Mouse (Mus musculus) right cerebral cortex, postnatal 14 days (tissue): ENCODE measurements around the gene Oprm1.
A peak's percentile ranks its signal among the peaks of the same experiment; 100 is the strongest.

Experiments used
- DNase-seq: peaks from one replicate; pipeline ENCODE4 v3.0.0; 2022

The Oprm1 gene

DNA sequence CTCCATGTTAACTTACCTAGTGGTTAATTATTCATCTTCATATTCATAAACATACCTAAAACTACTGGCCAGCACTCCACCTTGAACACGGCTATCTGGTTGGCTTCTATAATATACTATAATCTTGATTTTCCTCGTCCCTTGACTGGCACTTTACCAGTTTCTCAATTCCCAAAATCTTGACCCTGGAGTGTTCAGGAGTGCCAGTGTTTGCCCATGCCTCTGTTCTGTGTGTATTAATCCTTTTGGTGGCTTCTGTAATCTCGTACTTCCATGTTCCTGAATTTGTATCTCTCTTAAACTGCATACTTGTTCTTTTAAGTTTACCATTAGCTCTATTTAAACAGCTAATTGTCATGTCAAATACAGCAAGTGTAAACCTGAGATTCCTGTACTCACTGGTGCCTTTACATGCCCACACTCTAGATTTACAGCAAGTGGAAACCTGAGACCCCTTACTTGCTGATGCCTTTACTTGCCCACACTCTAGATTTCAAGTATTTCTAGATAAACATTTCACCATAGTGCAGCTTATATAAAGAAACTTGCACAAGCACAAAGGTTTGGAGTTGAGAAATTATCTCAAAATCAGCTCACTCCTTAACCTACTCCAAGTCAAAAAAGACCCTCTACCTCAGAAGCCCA lies 138.5 kb downstream of the Oprm1 start:
- no peak for DNase-seq

DNA sequence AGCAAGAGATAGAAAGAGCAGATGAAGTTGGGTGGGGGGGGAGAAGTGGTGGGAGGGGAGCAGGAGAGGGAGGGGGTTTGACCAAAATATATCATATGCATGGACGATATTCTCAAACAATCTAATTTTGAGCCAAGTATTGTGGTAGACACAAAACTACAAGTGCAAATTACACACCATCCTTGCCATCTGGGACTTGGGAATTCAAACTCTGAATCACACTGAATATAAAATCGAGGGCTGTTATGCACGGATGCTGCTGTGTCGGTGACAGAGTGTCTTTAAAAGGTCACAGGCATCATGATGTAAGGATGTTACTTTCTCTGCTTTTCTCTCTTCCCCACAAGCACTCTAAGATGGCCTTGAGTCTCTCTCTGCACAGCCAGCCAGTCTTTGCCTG lies 141.8 kb downstream of the Oprm1 start:
- DNase-seq = no peak

DNA sequence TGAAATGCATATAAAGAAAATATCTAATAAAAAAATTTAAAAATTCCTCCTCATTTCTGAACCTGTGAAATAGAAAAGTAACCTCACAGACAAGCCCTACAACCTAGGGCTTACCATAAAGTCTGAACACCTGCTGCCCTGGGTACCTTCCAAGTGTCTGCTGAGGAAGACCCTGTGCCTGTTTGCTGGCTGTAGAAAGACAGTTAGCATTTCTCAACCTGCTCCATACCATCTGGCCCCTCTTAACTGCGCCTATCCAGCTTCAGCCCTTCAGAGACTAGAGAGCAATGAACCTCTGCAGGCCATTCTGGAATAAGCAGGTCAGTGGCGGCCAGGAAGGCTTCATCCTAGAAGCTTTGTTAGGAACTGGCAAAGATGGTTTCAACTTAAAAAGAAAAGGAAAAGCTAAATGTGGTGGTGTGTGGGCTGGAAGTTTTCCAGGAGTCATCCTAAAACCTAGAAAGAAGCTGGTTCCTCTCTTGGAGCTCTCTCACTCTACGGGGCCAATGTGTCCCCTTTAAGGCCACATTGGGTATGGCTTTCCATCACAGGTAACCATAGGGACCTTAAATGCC lies 143.6 kb downstream of the Oprm1 start:
- no peak for DNase-seq

DNA sequence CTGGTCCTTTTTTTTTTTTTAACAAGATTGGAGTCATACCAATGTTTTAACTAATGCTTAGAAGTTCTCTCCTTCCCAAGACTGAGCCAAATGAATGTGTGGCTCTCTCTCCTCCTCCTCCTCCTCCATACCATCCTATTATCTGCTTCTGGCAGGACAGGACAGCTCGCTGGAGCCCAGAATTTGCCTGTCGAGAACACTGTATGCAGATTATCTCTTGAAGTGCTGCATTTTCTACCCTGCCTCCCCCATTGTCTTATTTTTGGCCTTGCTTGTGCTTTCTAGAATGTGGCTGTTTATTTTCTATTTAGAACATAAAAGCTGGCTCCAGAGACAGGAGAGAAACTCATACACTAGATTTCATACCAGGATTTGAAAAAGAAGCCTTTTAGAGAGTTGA lies 151.5 kb downstream of the Oprm1 start:
- DNase-seq = no peak

DNA sequence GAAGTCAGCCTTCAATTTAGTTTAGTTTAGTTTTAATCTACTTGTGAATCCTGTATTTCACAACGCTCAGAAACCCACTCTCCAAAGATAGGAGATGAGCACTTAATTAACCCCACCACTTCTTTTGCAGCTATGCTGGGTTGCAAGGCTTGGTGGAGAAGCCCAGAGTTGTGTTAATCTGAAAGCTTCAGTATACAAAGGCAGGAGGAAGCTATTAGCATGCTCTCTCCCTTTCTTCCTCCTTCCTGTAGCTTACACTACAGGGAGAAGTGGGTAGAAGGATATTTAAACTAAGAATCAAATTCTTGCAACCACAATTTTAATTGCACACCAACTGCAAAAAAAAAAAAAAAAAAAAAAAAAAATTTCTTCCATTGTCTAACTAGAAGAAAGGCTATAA lies 157.7 kb downstream of the Oprm1 start:
- no peak for DNase-seq

DNA sequence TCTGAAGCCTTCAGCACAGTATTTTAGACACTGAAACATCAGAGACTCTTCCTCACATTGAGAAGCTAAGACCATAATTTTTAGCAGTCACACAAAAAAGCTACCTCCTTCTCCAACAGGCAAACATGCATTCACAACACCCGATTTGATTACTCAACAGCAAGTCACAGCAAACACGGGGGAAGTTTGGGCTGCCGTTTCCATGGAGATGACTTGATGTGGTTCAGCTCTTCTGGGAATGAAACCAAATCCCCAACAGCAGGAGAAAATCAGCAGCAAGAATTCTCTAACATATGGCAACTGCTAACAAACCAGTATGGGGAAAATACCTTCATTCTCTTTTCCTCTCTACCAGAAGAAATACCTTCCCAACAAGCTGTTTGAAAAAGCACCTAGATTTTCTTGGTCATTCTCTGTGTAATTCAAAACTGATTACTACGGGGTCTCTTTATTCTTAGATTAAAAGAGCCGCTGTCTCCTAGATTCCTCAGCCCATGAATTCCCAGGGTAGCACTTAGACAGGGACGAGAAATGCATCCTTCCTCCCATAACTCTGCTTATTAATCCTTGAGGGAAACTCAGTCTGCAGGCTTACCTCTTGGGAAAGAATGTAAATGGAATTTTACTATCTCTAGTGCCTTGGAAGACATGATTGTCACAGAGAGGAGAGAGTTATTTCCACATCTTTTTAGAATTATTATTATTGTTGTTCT lies 158.4 kb downstream of the Oprm1 start:
- DNase-seq = peak; percentile 49

DNA sequence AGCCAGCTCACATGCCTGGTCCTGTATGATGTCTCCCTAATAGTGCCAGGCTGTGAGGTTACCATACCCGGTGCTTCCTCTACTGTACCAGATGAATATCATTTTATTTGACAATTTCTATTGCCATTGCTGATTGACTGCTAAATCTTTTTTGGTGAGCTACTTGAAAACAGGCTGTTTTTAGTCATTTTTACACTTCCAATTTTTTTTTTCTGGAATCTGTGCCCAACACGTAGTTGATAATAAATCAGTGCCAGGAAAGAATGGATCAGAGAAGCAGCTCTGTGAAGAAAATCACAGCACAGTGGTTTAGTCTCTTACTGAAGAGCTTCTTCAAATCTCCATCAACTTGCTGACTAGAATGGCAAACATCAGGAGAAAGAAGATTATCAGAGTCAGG lies 168.4 kb downstream of the Oprm1 start:
- no peak for DNase-seq

DNA sequence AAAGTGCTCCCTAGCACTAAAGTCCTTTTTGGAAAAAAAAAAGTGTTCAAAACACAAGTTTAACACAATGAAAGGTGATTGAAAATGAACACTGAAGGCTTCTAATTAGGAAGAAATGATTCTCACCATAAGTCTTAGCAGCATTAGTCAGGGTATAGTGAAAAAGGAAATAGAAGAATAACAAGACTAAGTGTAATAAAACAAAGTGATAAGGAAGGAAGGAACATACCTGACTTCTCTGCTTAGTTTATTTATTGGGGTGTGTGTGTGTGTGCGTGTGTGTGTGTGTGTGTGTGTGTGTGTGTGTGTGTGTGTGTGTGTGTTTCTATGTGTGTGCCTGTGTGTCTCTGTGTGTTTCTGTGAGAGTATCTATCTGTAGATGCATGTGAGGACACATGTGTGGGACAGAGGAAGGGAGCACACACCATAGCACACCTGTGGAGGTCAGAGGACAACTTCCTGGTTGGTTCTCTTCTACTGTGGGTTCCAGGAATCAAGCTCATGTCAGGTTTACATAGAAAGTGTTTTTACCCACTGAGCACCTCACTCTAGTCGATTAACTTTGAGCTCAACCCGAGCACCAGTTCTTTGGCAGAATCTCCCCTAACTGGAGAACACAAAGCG lies 169.4 kb downstream of the Oprm1 start:
- no peak for DNase-seq

DNA sequence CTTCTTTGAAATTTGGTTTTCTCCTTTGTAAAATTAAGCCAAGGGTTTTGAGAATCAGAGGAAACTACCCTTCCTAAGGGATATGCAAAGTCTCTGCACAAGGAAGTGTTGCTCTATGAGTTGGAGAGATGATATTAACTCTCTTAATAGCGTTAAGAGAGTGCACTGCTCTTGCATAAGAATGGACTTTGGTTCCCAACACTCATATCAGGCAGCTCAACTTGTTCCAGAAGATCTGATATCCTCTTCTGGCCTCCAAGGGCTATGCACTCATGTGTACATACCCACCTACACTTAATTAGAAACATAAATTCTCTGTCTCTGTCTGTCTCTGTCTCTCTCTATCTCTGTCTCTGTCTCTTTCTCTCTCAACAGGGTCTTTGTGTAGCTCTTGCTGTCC lies 170.6 kb downstream of the Oprm1 start:
- DNase-seq = no peak

DNA sequence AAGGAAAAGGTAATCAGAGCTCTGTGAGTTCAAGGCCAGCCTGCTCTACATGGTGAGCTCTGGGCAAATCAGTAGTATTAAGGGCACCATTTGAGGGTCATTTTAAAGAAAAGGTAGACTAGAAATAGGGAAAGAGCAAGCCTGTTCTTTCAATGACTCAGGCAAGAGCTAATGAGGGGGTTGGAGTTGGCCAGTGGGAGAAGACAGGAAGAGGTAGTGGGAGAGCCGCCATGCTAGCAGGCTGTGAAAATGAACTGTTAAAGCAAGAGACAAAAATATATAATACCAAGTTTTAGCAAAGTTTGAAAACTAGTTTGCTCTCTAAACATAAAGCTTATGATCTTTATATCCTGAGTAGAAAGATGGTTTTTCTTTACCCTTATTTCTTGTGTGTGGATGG lies 172.1 kb downstream of the Oprm1 start:
- DNase-seq = no peak

DNA sequence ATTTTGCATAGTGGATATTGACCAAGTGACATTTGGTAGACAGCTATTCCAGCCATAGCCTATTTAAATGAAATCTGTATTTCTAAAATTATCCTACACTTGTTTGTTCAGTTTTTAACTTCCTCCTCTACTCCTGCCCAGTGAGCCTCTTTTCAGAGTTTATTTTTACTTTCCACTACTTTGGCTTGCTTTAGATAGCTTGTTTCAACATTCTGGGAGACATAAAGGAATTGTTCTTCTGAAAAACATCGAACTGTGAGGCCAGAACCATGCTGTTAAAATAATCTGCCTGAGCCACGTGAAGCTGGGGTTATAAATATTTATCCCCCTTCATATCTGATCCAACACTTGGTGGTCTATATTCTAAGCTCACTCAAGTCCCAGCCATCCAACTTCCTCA lies 172.6 kb downstream of the Oprm1 start:
- DNase-seq = no peak

DNA sequence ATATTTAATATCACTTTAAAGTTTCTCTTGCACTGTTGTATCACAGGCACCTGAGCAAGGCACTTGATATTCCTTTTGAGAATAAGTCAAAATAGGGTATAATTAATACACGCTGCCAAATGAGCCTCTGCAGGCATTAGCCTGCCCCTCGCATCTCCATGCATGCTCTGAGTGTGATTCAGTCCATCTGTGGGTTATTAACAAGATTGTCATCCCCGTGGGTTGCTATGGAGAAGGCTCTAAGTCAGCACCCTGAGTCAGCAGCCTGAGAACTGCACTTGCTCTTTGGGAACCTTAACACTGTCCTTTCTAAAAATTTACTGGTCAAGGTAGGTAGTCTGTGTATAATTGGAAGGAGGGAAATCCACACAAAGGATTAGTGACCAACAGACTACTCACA lies 176.5 kb downstream of the Oprm1 start:
- no peak for DNase-seq

DNA sequence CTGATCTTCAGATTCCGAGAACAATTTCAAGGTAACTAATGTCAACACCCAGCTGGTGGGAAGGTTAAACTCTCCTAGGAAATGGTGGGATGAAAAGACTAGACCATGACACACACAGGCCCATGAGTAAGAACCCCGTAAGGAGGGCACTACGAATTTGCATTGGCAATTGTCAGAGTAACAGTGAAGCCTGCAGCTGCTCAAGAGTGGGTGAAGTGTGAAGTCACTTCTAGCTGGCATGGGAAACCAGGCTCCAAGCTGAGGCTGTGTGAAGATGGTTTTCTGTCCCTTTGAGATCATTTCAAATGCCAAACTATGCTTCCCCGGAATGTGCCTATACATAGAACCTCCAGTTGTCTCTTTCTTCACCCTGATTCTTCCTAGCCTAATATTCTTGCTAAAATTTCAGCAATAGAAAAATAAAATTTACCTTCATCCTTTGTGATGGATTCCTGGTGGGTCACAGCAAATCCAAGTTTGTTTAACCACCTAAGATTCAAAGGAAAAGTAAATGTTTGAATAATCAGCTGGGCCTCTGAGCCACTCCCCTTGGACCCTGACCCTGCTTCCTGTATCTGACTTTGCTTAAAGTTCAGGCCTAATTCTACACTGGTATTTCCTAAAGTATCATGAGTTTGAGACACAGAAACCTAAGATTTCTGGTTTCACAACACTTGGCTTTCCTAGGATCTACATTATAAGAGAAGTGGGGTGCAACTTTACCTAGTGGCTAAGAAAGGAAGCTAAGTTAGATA lies 178.5 kb downstream of the Oprm1 start:
- peak; percentile 18 for DNase-seq

DNA sequence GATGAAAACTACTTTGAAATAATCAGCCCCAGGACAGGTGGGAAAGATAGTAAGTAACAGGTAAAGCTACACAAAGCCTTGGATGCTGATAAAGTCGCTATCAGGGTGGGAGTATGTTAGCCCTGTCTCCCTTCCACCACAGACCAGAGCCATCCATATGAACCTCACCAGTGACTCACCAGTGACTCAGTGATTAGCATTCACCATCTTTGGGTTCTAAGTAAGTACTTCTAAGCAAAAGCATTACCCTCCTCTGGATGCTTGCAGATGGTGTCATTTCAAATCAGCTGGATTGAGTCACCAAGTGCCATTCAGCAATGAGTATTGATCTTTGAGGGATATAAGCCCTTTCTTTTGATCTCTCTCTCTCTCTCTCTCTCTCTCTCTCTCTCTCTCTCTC lies 194.8 kb downstream of the Oprm1 start:
- no peak for DNase-seq

DNA sequence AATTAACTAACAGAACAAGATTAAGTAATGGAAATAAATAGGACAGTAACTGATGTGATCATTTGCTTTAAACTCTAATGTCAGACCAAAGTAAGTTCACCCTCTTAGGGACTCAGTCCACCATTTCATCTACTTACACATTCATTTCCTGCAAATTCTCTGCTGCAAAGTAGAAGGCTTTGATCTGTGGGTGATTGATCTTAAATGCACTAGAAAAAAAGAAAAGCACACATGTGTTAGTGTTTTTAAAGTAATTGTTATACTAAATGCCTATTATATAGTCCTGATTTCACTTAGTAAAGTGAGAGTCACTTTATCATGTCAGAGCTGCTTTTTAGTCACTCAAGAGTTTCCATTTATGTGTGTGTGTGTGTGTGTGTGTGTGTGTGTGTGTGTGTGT lies 196.2 kb downstream of the Oprm1 start:
- no peak for DNase-seq

DNA sequence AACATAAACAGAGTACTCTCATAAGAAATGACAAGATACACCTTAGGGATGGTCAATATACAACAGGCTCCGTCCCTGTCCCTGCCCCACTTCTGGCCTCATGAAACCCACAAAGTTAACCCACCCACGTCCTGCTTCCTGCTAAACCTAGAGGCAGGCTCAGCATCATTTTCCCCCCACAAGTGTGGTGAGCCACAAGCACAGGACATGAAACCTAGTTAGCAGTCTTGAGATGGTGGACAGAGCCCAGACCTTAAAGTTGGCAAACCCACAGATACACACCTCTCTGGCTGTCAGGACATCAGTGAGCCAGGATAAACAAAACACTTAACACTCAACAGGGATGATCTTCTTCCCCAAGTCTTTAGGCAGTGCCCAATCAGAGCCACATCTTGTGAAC lies 198.1 kb downstream of the Oprm1 start:
- no peak for DNase-seq

DNA sequence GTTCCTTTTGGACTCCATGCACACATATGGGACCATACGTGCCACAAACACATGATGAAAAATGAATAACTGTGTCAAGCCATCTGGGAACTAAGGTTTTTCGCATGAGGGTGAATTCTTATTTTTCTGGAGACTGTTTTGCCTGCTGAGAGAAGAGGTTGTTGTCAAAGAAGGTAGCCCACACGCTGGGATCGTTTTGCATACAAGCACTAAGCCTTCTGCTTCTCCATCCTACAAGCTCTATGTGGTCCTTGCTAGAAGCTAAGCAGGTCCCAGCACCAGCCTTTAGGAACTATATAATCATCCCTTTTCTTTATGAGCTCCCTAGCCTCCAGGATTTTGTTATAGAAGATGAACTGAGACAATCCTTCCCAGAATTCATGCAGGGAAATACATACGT lies 200.5 kb downstream of the Oprm1 start:
- no peak for DNase-seq

DNA sequence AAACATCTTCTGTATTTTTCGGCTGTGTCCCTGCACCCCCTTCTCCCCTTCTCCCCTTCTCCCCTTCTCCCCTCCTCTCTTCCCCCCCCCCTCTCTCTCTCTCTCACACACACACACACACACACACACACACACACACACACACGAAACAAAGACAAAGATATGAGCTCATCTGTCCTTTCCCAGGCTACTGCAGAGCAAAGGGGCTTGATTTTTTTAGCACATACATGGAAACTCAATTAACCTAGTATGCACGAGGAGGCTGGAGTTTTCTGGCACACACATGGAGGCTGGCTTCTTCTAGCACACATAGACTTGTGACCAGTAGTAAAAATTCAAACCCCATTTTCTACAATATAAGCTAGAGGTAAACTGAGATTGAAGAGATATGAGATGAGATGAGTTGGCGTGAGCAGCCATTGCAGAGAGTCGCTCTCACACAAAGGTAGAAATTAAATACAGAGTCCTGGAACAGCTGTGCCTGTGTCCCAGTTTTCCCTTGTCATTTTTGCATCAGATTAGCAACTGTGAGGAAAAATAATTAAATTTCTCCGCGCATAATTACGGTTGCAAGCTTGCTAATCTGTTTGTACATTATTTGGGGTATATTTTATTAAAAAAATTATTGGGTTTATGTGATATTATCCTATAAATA lies 209.4 kb downstream of the Oprm1 start:
- DNase-seq = no peak

DNA sequence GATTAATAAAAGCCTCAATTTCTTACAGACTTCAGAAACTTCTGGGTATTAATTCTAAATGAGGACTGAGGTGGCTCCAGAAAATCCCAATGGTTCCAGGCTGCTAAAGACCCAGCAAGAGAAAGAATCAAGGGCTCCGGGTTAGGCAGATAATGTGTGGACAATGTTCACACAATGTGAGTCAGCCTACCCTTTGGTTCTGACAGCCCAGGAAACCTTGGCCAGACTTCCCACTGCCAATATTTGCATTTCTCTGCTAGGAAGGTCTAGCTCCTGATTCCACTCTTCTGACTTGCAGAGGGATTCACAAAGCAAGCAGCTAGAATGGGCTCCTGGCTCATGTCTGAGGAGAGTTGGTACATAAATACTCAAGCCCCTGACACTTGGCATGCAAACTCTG lies 210.0 kb downstream of the Oprm1 start:
- DNase-seq = no peak

DNA sequence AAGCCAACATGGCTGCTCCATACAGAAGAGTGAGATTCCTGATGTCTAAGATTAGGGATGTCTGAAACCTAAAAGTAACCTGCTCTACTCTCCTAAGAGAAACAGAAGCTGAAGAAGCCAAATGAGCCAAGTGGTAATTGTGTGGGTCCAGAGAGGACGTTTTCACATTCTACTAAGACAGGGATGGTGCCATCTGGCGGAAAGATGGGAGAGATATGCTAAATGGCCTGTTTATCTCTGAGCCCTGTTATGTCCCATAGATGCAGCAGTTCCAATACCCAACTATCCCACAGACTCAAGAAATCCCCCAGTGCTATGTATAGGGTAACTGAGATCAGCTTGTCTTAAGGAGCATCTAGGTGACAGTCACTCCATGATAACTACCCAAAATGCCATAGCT lies 219.5 kb downstream of the Oprm1 start:
- DNase-seq = peak; percentile 12

DNA sequence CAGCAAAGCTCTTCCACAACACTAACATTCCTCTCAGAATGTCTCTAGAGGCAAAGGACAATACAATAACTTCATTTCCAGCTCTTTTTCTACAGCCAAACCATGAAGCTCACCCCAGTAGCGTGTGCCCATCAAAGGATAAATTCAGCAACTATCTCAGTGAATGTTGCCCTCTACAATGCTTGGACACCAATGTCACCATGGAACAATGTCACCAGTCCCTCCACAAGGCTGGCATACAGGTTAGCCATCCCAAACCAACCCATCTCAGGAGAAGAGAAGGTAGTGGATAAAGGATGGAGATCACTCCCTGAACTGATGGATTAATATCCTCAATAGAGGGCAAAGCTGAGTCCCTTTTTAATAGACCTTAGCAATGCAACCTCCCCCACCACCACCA lies 220.4 kb downstream of the Oprm1 start:
- DNase-seq = no peak

DNA sequence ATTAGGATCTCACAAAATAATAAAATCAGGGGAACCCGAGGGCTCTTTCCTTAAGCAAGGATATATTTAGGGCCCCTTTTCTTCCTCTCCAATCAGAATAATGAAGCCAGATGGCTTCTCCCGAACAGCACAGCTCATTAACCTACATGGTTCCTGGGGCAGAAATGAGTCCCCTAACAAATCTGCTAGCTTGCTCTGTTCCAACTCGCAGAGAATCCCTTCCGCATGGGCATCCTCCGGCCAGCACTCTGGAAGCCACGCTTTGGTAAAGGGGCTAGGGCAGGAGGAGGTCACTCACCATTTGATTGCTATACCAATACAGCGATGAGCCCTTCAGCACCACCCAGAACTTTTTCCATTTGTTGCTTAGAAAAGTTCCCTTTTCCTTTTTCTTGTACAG lies 220.9 kb downstream of the Oprm1 start:
- no peak for DNase-seq

DNA sequence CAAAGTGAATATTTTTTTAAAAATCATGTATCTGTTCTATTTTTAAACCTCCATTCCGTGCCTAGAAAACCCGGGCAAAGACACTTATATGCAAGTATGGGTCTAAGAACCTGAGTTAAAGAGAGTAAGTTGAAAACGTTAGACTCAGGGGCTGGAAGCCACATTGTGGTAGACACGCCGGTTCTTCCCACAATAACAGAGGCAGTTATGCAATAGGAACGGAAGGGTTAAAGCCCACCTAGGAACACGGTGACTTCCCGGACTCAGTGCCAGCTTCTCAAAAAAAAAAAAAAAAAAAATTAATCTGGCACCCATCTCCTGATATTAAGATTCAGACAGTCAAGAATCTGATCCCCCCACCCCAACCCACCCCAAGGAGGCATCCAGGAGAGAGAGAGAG lies 221.5 kb downstream of the Oprm1 start:
- no peak for DNase-seq
